Mouse (Mus musculus): Measurements from ENCODE around the gene Prtg. TPM values are rescaled to one million over a fixed set of nuclear protein-coding genes. Genes with fewer than 3 reads are reported as not detected.

Prtg gene
- polyA plus RNA-seq, 1 experiment from 2014 or later = 0.19 TPM

DNA sequence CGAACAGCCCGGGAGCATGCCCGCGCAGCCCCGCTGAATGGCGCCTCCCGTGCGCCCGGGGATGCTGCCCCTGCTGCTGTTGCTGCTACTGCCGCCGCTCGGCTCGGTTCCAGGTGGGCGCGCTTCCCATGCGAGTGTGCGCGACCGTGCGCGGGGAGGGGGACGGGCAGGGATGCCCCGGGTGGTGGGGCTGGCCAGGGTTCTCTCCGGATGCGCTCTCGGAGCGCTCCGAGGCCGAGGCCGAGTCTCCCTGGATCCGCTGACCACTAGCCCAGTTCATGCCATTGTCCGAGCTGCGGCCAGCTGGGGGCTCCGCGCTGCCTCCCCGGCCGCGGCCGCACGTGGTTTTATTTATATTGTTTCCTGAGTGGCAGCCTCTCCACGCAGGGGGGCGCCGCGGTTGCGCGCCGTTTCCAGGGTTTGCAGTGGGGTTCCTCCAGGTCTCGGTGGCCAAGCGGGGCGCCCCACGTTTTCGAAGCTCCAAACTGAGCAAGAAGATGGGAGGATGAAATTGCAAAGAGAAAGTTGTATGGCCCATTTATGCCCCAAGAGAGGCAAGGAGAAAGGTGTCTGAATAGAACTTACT lies 839 bp downstream of the Prtg start:
- H3K4me1 ChIP-seq (replicated peaks; ENCODE audit: control insufficient read depth, insufficient read depth, low read length) = peaks cover 16% of the 10 kb centered on the region
- H3K27ac ChIP-seq (ENCODE audit: low read length) = no peak overlapping the region
- H3K4me2 ChIP-seq (ENCODE audit: low read length) = peak overlapping the region; percentile 100
- under 1% methylated on average over 40 of the region's 52 CpGs for WGBS
- H3K9ac ChIP-seq (replicated peaks; ENCODE audit: low read depth, low read length) = peak overlapping the region; percentile 71
- H3K36me3 ChIP-seq (ENCODE audit: control insufficient read depth, insufficient read depth) = no peaks in the 10 kb centered on the region
- ATAC-seq = peak; percentile 84
- peaks cover 25% of the 10 kb centered on the region for H3K27me3 ChIP-seq (replicated peaks; ENCODE audit: control insufficient read depth, insufficient read depth, low read length)
- H3K4me3 ChIP-seq (replicated peaks; ENCODE audit: low read length) = peak overlapping the region; percentile 71
- H3K9me3 ChIP-seq (ENCODE audit: control insufficient read depth, low read length) = no peaks in the 10 kb centered on the region

DNA sequence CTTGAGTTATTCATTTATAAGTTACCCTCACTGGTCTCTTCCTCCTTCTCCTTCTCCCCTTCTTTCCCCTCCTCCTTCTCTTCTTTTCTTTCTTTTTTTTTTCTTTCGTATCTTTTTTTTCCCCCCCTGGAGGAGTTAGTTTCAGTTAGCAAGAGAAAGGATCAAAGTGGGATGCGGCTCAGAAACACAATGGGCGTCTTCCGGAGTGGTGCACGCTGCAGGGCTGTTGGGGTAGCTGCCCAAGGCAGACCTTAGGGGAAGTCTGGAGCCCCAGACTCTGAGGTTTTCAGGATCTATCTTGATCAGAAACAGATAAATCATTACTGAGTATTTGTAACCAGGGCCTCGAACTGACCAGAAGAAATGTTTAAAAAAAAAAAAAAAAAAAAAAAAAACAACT lies 1.5 kb downstream of the Prtg start:
- Histone ChIP-seq H3K36me3 (ENCODE audit: control insufficient read depth, insufficient read depth) (no peaks in the 10 kb centered on the region), H3K27ac (ENCODE audit: low read length) (no peak overlapping the region), H3K9me3 (ENCODE audit: control insufficient read depth, low read length) (no peaks in the 10 kb centered on the region), H3K4me3 (replicated peaks; ENCODE audit: low read length) (no peak overlapping the region; the same call in 1 of the 2 replicates), H3K27me3 (replicated peaks; ENCODE audit: control insufficient read depth, insufficient read depth, low read length) (peaks cover 29% of the 10 kb centered on the region), H3K9ac (replicated peaks; ENCODE audit: low read depth, low read length) (no peak overlapping the region), H3K4me2 (ENCODE audit: low read length) (peak overlapping the region; percentile 100), H3K4me1 (replicated peaks; ENCODE audit: control insufficient read depth, insufficient read depth, low read length) (peaks cover 16% of the 10 kb centered on the region)
- no peak for ATAC-seq
- 2% methylated on average over 6 of the region's 6 CpGs for WGBS

DNA sequence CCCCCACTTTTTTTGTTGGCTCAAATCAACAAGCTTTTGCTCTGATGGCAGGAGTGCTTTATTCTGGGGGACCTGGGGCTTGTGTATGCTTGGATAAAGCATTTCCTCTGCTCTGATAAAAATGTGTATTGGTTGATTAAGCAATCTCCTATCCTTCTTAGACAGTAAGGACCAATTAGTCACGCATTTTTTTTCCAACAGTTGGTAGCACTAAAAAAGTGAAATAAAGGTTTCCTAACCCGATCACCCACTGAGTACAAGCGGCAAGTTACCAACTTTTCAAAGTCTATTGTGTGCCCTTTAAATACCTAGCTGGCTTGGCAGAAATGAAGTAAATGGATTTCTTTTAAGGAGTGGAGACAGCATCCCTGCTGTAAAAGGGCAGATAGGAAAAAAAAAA lies 1.9 kb downstream of the Prtg start:
- no peak for ATAC-seq
- no peak overlapping the region for H3K4me2 ChIP-seq (ENCODE audit: low read length)
- H3K27ac ChIP-seq (ENCODE audit: low read length) = no peak overlapping the region
- no peaks in the 10 kb centered on the region for H3K9me3 ChIP-seq (ENCODE audit: control insufficient read depth, low read length)
- H3K36me3 ChIP-seq (ENCODE audit: control insufficient read depth, insufficient read depth) = no peaks in the 10 kb centered on the region
- no peak overlapping the region for H3K4me3 ChIP-seq (replicated peaks; ENCODE audit: low read length)
- 8% methylated on average over 3 of the region's 3 CpGs for WGBS
- H3K27me3 ChIP-seq (replicated peaks; ENCODE audit: control insufficient read depth, insufficient read depth, low read length) = peaks cover 29% of the 10 kb centered on the region
- H3K9ac ChIP-seq (replicated peaks; ENCODE audit: low read depth, low read length) = no peak overlapping the region
- peaks cover 16% of the 10 kb centered on the region for H3K4me1 ChIP-seq (replicated peaks; ENCODE audit: control insufficient read depth, insufficient read depth, low read length)

DNA sequence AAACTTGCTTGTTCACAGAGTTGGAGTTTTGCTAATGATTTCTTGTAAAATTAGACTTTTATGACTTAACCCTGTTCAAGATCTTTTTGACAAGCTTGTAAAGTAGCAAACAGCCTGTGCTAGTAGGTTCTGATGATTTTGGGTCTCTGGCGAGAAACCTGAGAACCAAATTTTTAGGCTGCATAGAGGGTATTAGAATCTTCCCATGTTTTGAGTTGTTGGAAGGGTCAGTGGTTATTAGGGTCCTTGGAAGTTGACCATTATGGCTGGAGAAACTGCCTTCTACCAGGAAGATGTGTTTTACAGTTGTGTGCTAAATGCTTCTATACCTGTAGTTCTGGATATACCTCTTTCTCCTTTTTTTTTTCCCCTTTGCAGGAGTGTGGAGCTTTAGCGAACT lies 2.4 kb downstream of the Prtg start:
- no peaks in the 10 kb centered on the region for H3K9me3 ChIP-seq (ENCODE audit: control insufficient read depth, low read length)
- H3K4me2 ChIP-seq (ENCODE audit: low read length) = no peak overlapping the region
- peaks cover 16% of the 10 kb centered on the region for H3K4me1 ChIP-seq (replicated peaks; ENCODE audit: control insufficient read depth, insufficient read depth, low read length)
- 64% methylated on average over 2 of the region's 2 CpGs for WGBS
- no peak overlapping the region for H3K4me3 ChIP-seq (replicated peaks; ENCODE audit: low read length)
- no peak overlapping the region for H3K9ac ChIP-seq (replicated peaks; ENCODE audit: low read depth, low read length)
- H3K27ac ChIP-seq (ENCODE audit: low read length) = no peak overlapping the region
- no peak for ATAC-seq
- no peaks in the 10 kb centered on the region for H3K36me3 ChIP-seq (ENCODE audit: control insufficient read depth, insufficient read depth)
- H3K27me3 ChIP-seq (replicated peaks; ENCODE audit: control insufficient read depth, insufficient read depth, low read length) = peaks cover 29% of the 10 kb centered on the region

DNA sequence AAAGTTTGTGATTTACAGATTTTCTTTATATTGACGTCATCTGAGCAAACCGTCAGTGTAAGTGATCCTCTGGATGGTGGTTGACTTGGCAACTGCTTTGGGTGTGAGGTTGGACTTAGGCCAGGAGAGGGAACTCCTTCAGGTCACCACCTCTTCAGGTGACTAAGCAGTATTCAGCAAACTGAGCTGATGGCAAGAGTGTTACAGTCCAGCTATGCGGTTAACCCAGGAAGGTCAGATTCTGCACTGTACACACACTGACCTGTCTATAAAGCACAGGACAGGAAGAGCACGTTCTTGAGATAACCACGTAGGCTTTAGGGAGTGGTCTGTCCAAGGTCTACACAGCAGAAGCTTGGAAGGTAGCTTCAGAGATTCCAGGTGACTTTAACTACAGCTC lies 3.9 kb downstream of the Prtg start:
- H3K4me2 ChIP-seq (ENCODE audit: low read length) = no peak overlapping the region
- no peak overlapping the region for H3K9ac ChIP-seq (replicated peaks; ENCODE audit: low read depth, low read length)
- H3K4me3 ChIP-seq (replicated peaks; ENCODE audit: low read length) = no peak overlapping the region
- ATAC-seq = no peak
- no peak overlapping the region for H3K27ac ChIP-seq (ENCODE audit: low read length)
- no peaks in the 10 kb centered on the region for H3K9me3 ChIP-seq (ENCODE audit: control insufficient read depth, low read length)
- H3K27me3 ChIP-seq (replicated peaks; ENCODE audit: control insufficient read depth, insufficient read depth, low read length) = peaks cover 26% of the 10 kb centered on the region
- peaks cover 16% of the 10 kb centered on the region for H3K4me1 ChIP-seq (replicated peaks; ENCODE audit: control insufficient read depth, insufficient read depth, low read length)
- H3K36me3 ChIP-seq (ENCODE audit: control insufficient read depth, insufficient read depth) = no peaks in the 10 kb centered on the region
- WGBS = 79% methylated on average over 5 of the region's 5 CpGs

DNA sequence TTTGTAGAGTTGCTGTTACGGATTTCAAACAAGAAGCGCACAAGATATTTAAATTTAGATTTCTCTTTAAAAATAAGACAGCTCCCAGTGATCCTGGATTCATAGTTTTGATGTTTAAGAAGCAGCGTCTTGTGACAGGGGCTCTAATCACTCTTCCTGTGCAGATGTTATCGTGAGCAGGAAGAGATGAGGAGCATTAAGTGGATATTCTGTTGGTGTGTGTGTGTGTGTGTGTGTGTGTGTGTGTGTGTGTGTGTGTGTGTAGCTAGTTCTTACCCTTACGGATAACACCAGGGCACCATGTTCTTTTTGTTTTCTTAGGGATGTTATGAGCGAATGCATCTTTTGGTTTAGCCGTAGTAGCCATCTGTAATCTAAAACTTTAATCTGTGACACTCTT lies 5.4 kb downstream of the Prtg start:
- ATAC-seq = no peak
- H3K27ac ChIP-seq (ENCODE audit: low read length) = no peak overlapping the region
- H3K9ac ChIP-seq (replicated peaks; ENCODE audit: low read depth, low read length) = no peak overlapping the region
- no peak overlapping the region for H3K4me3 ChIP-seq (replicated peaks; ENCODE audit: low read length)
- H3K4me1 ChIP-seq (replicated peaks; ENCODE audit: control insufficient read depth, insufficient read depth, low read length) = peaks cover 4% of the 10 kb centered on the region; the same call in 1 of the 2 replicates
- 49% methylated on average over 7 of the region's 7 CpGs for WGBS
- H3K36me3 ChIP-seq (ENCODE audit: control insufficient read depth, insufficient read depth) = no peaks in the 10 kb centered on the region
- no peak overlapping the region for H3K4me2 ChIP-seq (ENCODE audit: low read length)
- peaks cover 16% of the 10 kb centered on the region for H3K27me3 ChIP-seq (replicated peaks; ENCODE audit: control insufficient read depth, insufficient read depth, low read length)
- H3K9me3 ChIP-seq (ENCODE audit: control insufficient read depth, low read length) = no peaks in the 10 kb centered on the region

DNA sequence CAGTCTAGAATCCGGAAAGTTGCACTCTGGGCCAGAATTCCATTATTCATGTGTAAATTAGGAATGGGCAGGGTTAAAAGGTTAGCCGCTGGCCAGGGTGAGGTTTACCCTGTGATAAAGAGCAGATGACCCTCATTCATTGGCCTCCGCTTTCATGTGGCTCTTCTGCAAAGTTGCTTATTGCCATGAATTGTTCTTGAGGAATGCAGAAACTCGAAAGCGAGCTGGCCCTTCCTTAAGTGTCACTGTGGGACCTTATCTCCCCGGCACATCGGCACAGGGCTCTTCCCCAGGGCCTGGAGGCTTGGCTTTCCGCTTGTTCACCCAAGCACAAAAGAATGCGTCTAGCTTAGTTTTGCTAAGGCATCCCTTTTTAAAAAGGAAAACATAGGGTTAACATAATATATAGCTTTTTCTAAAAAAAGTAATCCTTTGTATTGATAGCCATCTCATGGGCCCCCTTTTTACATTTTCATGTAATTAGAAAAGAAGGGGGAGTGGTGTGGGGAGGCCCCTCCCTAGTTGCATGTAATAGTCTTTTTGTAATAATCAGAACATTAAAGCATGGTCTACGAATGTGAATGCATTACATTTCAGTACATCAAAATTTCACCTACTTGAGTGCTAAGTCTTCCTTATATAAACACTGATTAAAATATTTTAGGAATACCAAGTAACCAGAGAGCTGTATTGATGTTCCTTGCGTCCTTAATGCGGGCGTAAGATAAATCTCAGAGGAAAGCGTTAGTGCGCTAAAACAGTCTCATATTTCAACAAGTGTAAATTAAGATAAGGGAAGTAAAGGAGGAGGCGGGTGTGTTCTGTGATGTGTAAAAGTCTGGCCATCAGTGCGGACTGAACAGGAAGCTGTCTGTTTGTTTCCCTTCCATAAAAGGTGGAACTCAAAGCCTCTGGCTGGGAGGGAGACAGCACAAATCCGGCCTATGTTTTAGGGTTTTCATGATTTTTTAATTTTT lies 6.2 kb downstream of the Prtg start:
- H3K4me3 ChIP-seq (replicated peaks; ENCODE audit: low read length) = no peak overlapping the region
- H3K4me2 ChIP-seq (ENCODE audit: low read length) = no peak overlapping the region
- H3K9me3 ChIP-seq (ENCODE audit: control insufficient read depth, low read length) = no peaks in the 10 kb centered on the region
- no peak overlapping the region for H3K27ac ChIP-seq (ENCODE audit: low read length)
- H3K27me3 ChIP-seq (replicated peaks; ENCODE audit: control insufficient read depth, insufficient read depth, low read length) = peaks cover 16% of the 10 kb centered on the region
- no peak overlapping the region for H3K9ac ChIP-seq (replicated peaks; ENCODE audit: low read depth, low read length)
- H3K36me3 ChIP-seq (ENCODE audit: control insufficient read depth, insufficient read depth) = no peaks in the 10 kb centered on the region
- ATAC-seq = no peak
- H3K4me1 ChIP-seq (replicated peaks; ENCODE audit: control insufficient read depth, insufficient read depth, low read length) = no peaks in the 10 kb centered on the region; the same call in 1 of the 2 replicates
- 25% methylated on average over 18 of the region's 18 CpGs for WGBS

DNA sequence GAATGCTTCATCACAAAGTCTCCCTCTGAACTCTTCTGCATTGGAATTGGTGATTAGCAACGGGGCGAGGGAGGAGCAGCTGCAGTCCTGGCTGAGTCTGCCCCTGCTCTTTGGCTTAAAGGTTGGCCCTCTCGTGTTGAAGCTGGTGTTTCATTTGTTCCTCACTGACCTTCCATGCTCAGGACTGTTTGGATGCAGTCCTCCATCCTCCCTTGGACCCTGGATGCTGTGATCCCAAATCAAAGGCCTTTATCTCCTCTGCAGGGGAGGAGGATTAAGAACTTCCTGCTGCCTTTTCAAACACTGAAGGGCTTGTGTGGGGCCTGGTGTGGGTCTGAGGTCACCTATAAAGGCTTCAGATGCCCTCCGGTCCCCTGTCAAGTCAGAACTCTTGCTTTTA lies 18.8 kb downstream of the Prtg start:
- 17% methylated on average over 4 of the region's 4 CpGs for WGBS

DNA sequence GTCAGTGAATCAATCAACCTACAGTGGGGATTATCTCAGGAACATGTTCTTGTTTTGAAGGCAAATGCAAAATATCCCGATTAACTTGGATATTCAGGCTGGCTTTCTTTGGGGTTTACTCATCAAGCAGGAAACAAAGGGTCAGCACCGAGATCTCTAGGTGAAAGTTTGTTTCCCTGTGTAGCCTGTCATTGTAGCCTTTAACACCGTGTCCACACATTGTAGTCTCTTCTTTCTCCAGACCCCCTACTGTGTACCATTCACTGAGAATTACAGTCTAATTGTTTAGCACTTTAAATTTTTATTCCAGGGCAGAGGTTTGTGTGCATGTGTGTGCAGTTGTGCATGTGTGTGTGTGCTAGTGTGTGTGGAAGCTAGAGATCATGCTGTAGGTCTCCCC lies 19.3 kb downstream of the Prtg start:
- ATAC-seq = no peak
- WGBS = 6% methylated on average over 3 of the region's 3 CpGs

More for the DNA sequence above, 18.8 kb downstream of the Prtg start:
- Histone ChIP-seq H3K4me3 (replicated peaks; ENCODE audit: low read length) (no peak overlapping the region), H3K4me2 (ENCODE audit: low read length) (no peak overlapping the region), H3K27me3 (replicated peaks; ENCODE audit: control insufficient read depth, insufficient read depth, low read length) (no peaks in the 10 kb centered on the region), H3K36me3 (ENCODE audit: control insufficient read depth, insufficient read depth) (no peaks in the 10 kb centered on the region), H3K4me1 (replicated peaks; ENCODE audit: control insufficient read depth, insufficient read depth, low read length) (no peaks in the 10 kb centered on the region), H3K9ac (replicated peaks; ENCODE audit: low read depth, low read length) (no peak overlapping the region), H3K9me3 (ENCODE audit: control insufficient read depth, low read length) (no peaks in the 10 kb centered on the region), H3K27ac (ENCODE audit: low read length) (no peak overlapping the region)
- no peak for ATAC-seq

More for the DNA sequence above, 19.3 kb downstream of the Prtg start:
- no peak overlapping the region for H3K9ac ChIP-seq (replicated peaks; ENCODE audit: low read depth, low read length)
- H3K27me3 ChIP-seq (replicated peaks; ENCODE audit: control insufficient read depth, insufficient read depth, low read length) = no peaks in the 10 kb centered on the region
- no peak overlapping the region for H3K4me2 ChIP-seq (ENCODE audit: low read length)
- H3K9me3 ChIP-seq (ENCODE audit: control insufficient read depth, low read length) = no peaks in the 10 kb centered on the region
- H3K4me3 ChIP-seq (replicated peaks; ENCODE audit: low read length) = no peak overlapping the region
- no peaks in the 10 kb centered on the region for H3K36me3 ChIP-seq (ENCODE audit: control insufficient read depth, insufficient read depth)
- no peak overlapping the region for H3K27ac ChIP-seq (ENCODE audit: low read length)
- no peaks in the 10 kb centered on the region for H3K4me1 ChIP-seq (replicated peaks; ENCODE audit: control insufficient read depth, insufficient read depth, low read length)

Data from forebrain, embryonic 16.5 days (tissue).